Mouse (Mus musculus): Measurements from ENCODE around the gene Mtfmt. TPM values are rescaled to one million over a fixed set of nuclear protein-coding genes. Genes with fewer than 3 reads are reported as not detected.

The Mtfmt gene
- total and polyA plus RNA-seq, 3 experiments, result 18.1 to 26.3 (median 26.2) TPM

Other genes starting within 250 kb of the Mtfmt start
- gene Parp16, start 240.4 kb upstream of the Mtfmt start, total RNA-seq (2012; rRNA removed), result 1.3 and 1.7 TPM in 2 replicates
- gene Parp16, start 240.4 kb upstream of the Mtfmt start, total RNA-seq (2014; rRNA removed), result 0.44 and 0.46 TPM in 2 replicates
- 0.81 and 0.94 TPM in 2 replicates for gene Parp16, start 240.4 kb upstream of the Mtfmt start, polyA plus RNA-seq (2012; ENCODE audit: insufficient read length, low read depth)
- gene Cilp, start 170.6 kb upstream of the Mtfmt start, total RNA-seq (2012; rRNA removed), result not detected in 2 replicates
- gene Cilp, start 170.6 kb upstream of the Mtfmt start, total RNA-seq (2014; rRNA removed), result not detected in 2 replicates
- not detected in 2 replicates for gene Cilp, start 170.6 kb upstream of the Mtfmt start, polyA plus RNA-seq (2012; ENCODE audit: insufficient read length, low read depth)
- gene Clpx, start 141.5 kb upstream of the Mtfmt start, total RNA-seq (2012; rRNA removed), result 31.1 and 31.8 TPM in 2 replicates
- 45.6 and 51.4 TPM in 2 replicates for gene Clpx, start 141.5 kb upstream of the Mtfmt start, total RNA-seq (2014; rRNA removed)
- 34.5 TPM in 2 replicates for gene Clpx, start 141.5 kb upstream of the Mtfmt start, polyA plus RNA-seq (2012; ENCODE audit: insufficient read length, low read depth)
- 14.5 and 16.3 TPM in 2 replicates for gene Pdcd7, start 89.7 kb upstream of the Mtfmt start, total RNA-seq (2012; rRNA removed)
- gene Pdcd7, start 89.7 kb upstream of the Mtfmt start, total RNA-seq (2014; rRNA removed), result 12.8 and 13.1 TPM in 2 replicates
- gene Pdcd7, start 89.7 kb upstream of the Mtfmt start, polyA plus RNA-seq (2012; ENCODE audit: insufficient read length, low read depth), result 20.6 and 24.0 TPM in 2 replicates
- 0.13 TPM in 1 of 2 replicates, not detected in the other for gene Ubap1l, start 74.7 kb upstream of the Mtfmt start, total RNA-seq (2012; rRNA removed)
- not detected in 2 replicates for gene Ubap1l, start 74.7 kb upstream of the Mtfmt start, total RNA-seq (2014; rRNA removed)
- not detected in 2 replicates for gene Ubap1l, start 74.7 kb upstream of the Mtfmt start, polyA plus RNA-seq (2012; ENCODE audit: insufficient read length, low read depth)
- gene Kbtbd13, start 44.1 kb upstream of the Mtfmt start, total RNA-seq (2012; rRNA removed), result not detected in 2 replicates
- not detected in 2 replicates for gene Kbtbd13, start 44.1 kb upstream of the Mtfmt start, total RNA-seq (2014; rRNA removed)
- not detected in 2 replicates for gene Kbtbd13, start 44.1 kb upstream of the Mtfmt start, polyA plus RNA-seq (2012; ENCODE audit: insufficient read length, low read depth)
- gene Rasl12, start 37.3 kb upstream of the Mtfmt start, total RNA-seq (2012; rRNA removed), result 0.08 and 0.13 TPM in 2 replicates
- gene Rasl12, start 37.3 kb upstream of the Mtfmt start, total RNA-seq (2014; rRNA removed), result 0.09 TPM in 1 of 2 replicates, not detected in the other
- gene Rasl12, start 37.3 kb upstream of the Mtfmt start, polyA plus RNA-seq (2012; ENCODE audit: insufficient read length, low read depth), result not detected in 2 replicates
- not detected in 2 replicates for gene Slc51b, start 12.8 kb upstream of the Mtfmt start, total RNA-seq (2012; rRNA removed)
- not detected in 2 replicates for gene Slc51b, start 12.8 kb upstream of the Mtfmt start, total RNA-seq (2014; rRNA removed)
- not detected in 2 replicates for gene Slc51b, start 12.8 kb upstream of the Mtfmt start, polyA plus RNA-seq (2012; ENCODE audit: insufficient read length, low read depth)
- 40.4 and 43.2 TPM in 2 replicates for gene Spg21, start 25.2 kb downstream of the Mtfmt start, total RNA-seq (2012; rRNA removed)
- 131 and 136 TPM in 2 replicates for gene Spg21, start 25.2 kb downstream of the Mtfmt start, total RNA-seq (2014; rRNA removed)
- gene Spg21, start 25.2 kb downstream of the Mtfmt start, polyA plus RNA-seq (2012; ENCODE audit: insufficient read length, low read depth), result 43.4 and 48.9 TPM in 2 replicates
- not detected in 2 replicates for gene Ankdd1a, start 84.4 kb downstream of the Mtfmt start, total RNA-seq (2012; rRNA removed)
- gene Ankdd1a, start 84.4 kb downstream of the Mtfmt start, total RNA-seq (2014; rRNA removed), result not detected in 2 replicates
- not detected in 2 replicates for gene Ankdd1a, start 84.4 kb downstream of the Mtfmt start, polyA plus RNA-seq (2012; ENCODE audit: insufficient read length, low read depth)
- 13.9 and 16.8 TPM in 2 replicates for gene Plekho2, start 144.3 kb downstream of the Mtfmt start, total RNA-seq (2012; rRNA removed)
- 7.2 and 7.9 TPM in 2 replicates for gene Plekho2, start 144.3 kb downstream of the Mtfmt start, total RNA-seq (2014; rRNA removed)
- 33.8 and 37.1 TPM in 2 replicates for gene Plekho2, start 144.3 kb downstream of the Mtfmt start, polyA plus RNA-seq (2012; ENCODE audit: insufficient read length, low read depth)
- 12.2 and 15.7 TPM in 2 replicates for gene Pif1, start 151.4 kb downstream of the Mtfmt start, total RNA-seq (2012; rRNA removed)
- gene Pif1, start 151.4 kb downstream of the Mtfmt start, total RNA-seq (2014; rRNA removed), result 11.2 and 13.3 TPM in 2 replicates
- gene Pif1, start 151.4 kb downstream of the Mtfmt start, polyA plus RNA-seq (2012; ENCODE audit: insufficient read length, low read depth), result 12.3 and 14.5 TPM in 2 replicates
- 0.13 TPM in 1 of 2 replicates, not detected in the other for gene Rbpms2, start 193.9 kb downstream of the Mtfmt start, total RNA-seq (2012; rRNA removed)
- not detected in 2 replicates for gene Rbpms2, start 193.9 kb downstream of the Mtfmt start, total RNA-seq (2014; rRNA removed)
- 0.34 and 0.95 TPM in 2 replicates for gene Rbpms2, start 193.9 kb downstream of the Mtfmt start, polyA plus RNA-seq (2012; ENCODE audit: insufficient read length, low read depth)
- gene Oaz2, start 232.2 kb downstream of the Mtfmt start, total RNA-seq (2012; rRNA removed), result 30.2 and 30.9 TPM in 2 replicates
- 35.3 and 38.9 TPM in 2 replicates for gene Oaz2, start 232.2 kb downstream of the Mtfmt start, total RNA-seq (2014; rRNA removed)
- gene Oaz2, start 232.2 kb downstream of the Mtfmt start, polyA plus RNA-seq (2012; ENCODE audit: insufficient read length, low read depth), result 55.7 and 61.4 TPM in 2 replicates

All from CH12.LX (cell line).